Mouse (Mus musculus) stomach, embryonic 14.5 days (tissue): ENCODE results near the gene Srgap1. TPM values are rescaled to one million over a fixed set of nuclear protein-coding genes. Genes with fewer than 3 reads are reported as not detected.

ENCODE experiments used
- ATAC-seq: fragments of 200-750 bp; cut with Nextera tagmentation; 2 replicates; pipeline ENCODE4 v1.8.0; 2017; ENCODE audit warnings: low read depth, moderate TSS enrichment; ENCODE audit not compliant: insufficient number of reproducible peaks, insufficient read depth, low FRiP score
- H3K27ac ChIP-seq: fragments of 300-500 bp; sonication (generic); 2 replicates; pipeline ENCODE4 v1.5.1; 2014; ENCODE audit warnings: mild to moderate bottlenecking, low read length, moderate library complexity, mixed read lengths
- H3K27me3 ChIP-seq: fragments of 300-500 bp; sonication (generic); 2 replicates; pipeline ENCODE4 v1.6.1; 2014; ENCODE audit warnings: low read length, control low read depth, mixed read lengths; ENCODE audit not compliant: control insufficient read depth, insufficient read depth
- H3K36me3 ChIP-seq: fragments of 300-500 bp; sonication (generic); 2 replicates; pipeline ENCODE4 v1.6.1; 2014; ENCODE audit warnings: mild to moderate bottlenecking, control low read depth, low read length, moderate library complexity, mixed read lengths; ENCODE audit not compliant: control insufficient read depth, insufficient read depth
- H3K4me1 ChIP-seq: fragments of 300-500 bp; sonication (generic); 2 replicates; pipeline ENCODE4 v1.6.1; 2014; ENCODE audit warnings: low read length, control low read depth, mixed read lengths; ENCODE audit not compliant: control insufficient read depth, insufficient read depth
- H3K4me2 ChIP-seq: fragments of 300-500 bp; sonication (generic); replicated peaks from 2 replicates; pipeline ENCODE4 v1.6.1; 2014; ENCODE audit warnings: low read depth, low read length, control low read depth
- H3K4me3 ChIP-seq: fragments of 300-500 bp; sonication (generic); 2 replicates; pipeline ENCODE4 v1.5.1; 2014; ENCODE audit warnings: low read depth, low read length, control low read depth
- H3K9ac ChIP-seq: fragments of 300-500 bp; sonication (generic); replicated peaks from 2 replicates; pipeline ENCODE4 v1.6.1; 2014; ENCODE audit warnings: low read depth, mild to moderate bottlenecking, control low read depth, low read length, moderate library complexity, mixed read lengths
- H3K9me3 ChIP-seq: fragments of 300-500 bp; sonication (generic); 2 replicates; pipeline ENCODE4 v1.6.1; 2016; ENCODE audit warnings: low read depth, low read length, control low read depth; ENCODE audit not compliant: control insufficient read depth
- WGBS: fragments of 180-500 bp; shearing (Covaris S2); extraction: QIAGEN DNeasy Blood & Tissue Kit; methylation state at CpG from one replicate; pipeline ENCODE4 v1.1.7; 2014; 5-methylcytosine and 5-hydroxymethylcytosine counted together
- polyA plus RNA-seq: library from polyadenylated mRNA; unstranded; fragments of >200 nt; fragmentation: Nextera tagmentation; extraction: Ambion mirVana; gene quantifications from 2 replicates; pipeline ENCODE4 v1.2.1, GENCODE M21; 2014

The Srgap1 gene
- polyA plus RNA-seq, 1 experiment from 2014 or later: 15.6 TPM

- Histone ChIP-seq H3K4me3 (no peak overlapping the region), H3K4me2 (no peak overlapping the region), H3K9ac (no peak overlapping the region), H3K36me3 (no peaks in the 10 kb centered on the region), H3K4me1 (peaks cover 10% of the 10 kb centered on the region), H3K27ac (no peak overlapping the region), H3K27me3 (no peaks in the 10 kb centered on the region), H3K9me3 (no peaks in the 10 kb centered on the region)
- 51% methylated on average over 4 of the region's 4 CpGs for WGBS
- no peak for ATAC-seq
Observed at GRCm38 (mm10) chr10:121995448-121995847, 51.7 kb downstream of the Srgap1 start.

- Histone ChIP-seq H3K9me3 (no peaks in the 10 kb centered on the region), H3K9ac (no peak overlapping the region), H3K4me3 (no peak overlapping the region), H3K36me3 (no peaks in the 10 kb centered on the region), H3K27me3 (no peaks in the 10 kb centered on the region), H3K4me2 (no peak overlapping the region), H3K27ac (no peak overlapping the region), H3K4me1 (peaks cover 10% of the 10 kb centered on the region)
- no peak for ATAC-seq
- 44% methylated on average over 5 of the region's 5 CpGs for WGBS
Observed at GRCm38 (mm10) chr10:121994660-121995059, 52.5 kb downstream of the Srgap1 start.

GRCm38 (mm10) chr10:121992609-121993008 is 54.5 kb downstream of the Srgap1 start:
- Histone ChIP-seq H3K9me3 (no peaks in the 10 kb centered on the region), H3K4me3 (no peak overlapping the region), H3K27ac (no peak overlapping the region), H3K36me3 (no peaks in the 10 kb centered on the region), H3K4me1 (no peaks in the 10 kb centered on the region), H3K4me2 (no peak overlapping the region), H3K9ac (no peak overlapping the region), H3K27me3 (no peaks in the 10 kb centered on the region)
- no peak for ATAC-seq
- WGBS: 46% methylated on average over 8 of the region's 8 CpGs

GRCm38 (mm10) chr10:121986997-121987396 is 60.1 kb downstream of the Srgap1 start:
- 73% methylated on average over 4 of the region's 4 CpGs for WGBS
- no peaks in the 10 kb centered on the region for H3K36me3 ChIP-seq
- no peak overlapping the region for H3K27ac ChIP-seq
- no peak overlapping the region for H3K4me2 ChIP-seq
- H3K4me1 ChIP-seq: peaks cover 14% of the 10 kb centered on the region; the same call in 1 of the 2 replicates
- H3K9me3 ChIP-seq: no peaks in the 10 kb centered on the region
- no peak overlapping the region for H3K9ac ChIP-seq
- no peaks in the 10 kb centered on the region for H3K27me3 ChIP-seq
- ATAC-seq: no peak
- no peak overlapping the region for H3K4me3 ChIP-seq

- WGBS: 85% methylated on average over 10 of the region's 10 CpGs
- no peak overlapping the region for H3K9ac ChIP-seq
- H3K36me3 ChIP-seq: no peaks in the 10 kb centered on the region
- no peak overlapping the region for H3K27ac ChIP-seq
- no peaks in the 10 kb centered on the region for H3K9me3 ChIP-seq
- peaks cover 14% of the 10 kb centered on the region; the same call in 1 of the 2 replicates for H3K4me1 ChIP-seq
- no peak overlapping the region for H3K4me2 ChIP-seq
- no peak for ATAC-seq
- no peak overlapping the region for H3K4me3 ChIP-seq
- H3K27me3 ChIP-seq: no peaks in the 10 kb centered on the region
Observed at GRCm38 (mm10) chr10:121984887-121985286, 62.2 kb downstream of the Srgap1 start.

GRCm38 (mm10) chr10:121983993-121984610 is 63.0 kb downstream of the Srgap1 start:
- ATAC-seq: no peak
- 46% methylated on average over 10 of the region's 10 CpGs for WGBS
- Histone ChIP-seq H3K9ac (no peak overlapping the region), H3K9me3 (no peaks in the 10 kb centered on the region), H3K4me2 (no peak overlapping the region), H3K4me3 (no peak overlapping the region), H3K4me1 (peaks cover 14% of the 10 kb centered on the region; the same call in 1 of the 2 replicates), H3K27ac (no peak overlapping the region), H3K36me3 (no peaks in the 10 kb centered on the region), H3K27me3 (no peaks in the 10 kb centered on the region)

GRCm38 (mm10) chr10:121975330-121975729 is 71.8 kb downstream of the Srgap1 start:
- Histone ChIP-seq H3K9ac (no peak overlapping the region), H3K36me3 (no peaks in the 10 kb centered on the region), H3K4me2 (no peak overlapping the region), H3K9me3 (no peaks in the 10 kb centered on the region), H3K4me3 (no peak overlapping the region), H3K27me3 (no peaks in the 10 kb centered on the region), H3K4me1 (no peaks in the 10 kb centered on the region), H3K27ac (no peak overlapping the region)
- 80% methylated on average over 6 of the region's 6 CpGs for WGBS
- ATAC-seq: no peak

- H3K4me1 ChIP-seq: no peaks in the 10 kb centered on the region
- no peaks in the 10 kb centered on the region for H3K27me3 ChIP-seq
- H3K4me3 ChIP-seq: no peak overlapping the region
- ATAC-seq: no peak
- H3K9me3 ChIP-seq: no peaks in the 10 kb centered on the region
- no peak overlapping the region for H3K9ac ChIP-seq
- no peak overlapping the region for H3K4me2 ChIP-seq
- H3K27ac ChIP-seq: no peak overlapping the region
- no peaks in the 10 kb centered on the region for H3K36me3 ChIP-seq
- WGBS: 71% methylated on average over 4 of the region's 4 CpGs
Observed at GRCm38 (mm10) chr10:121974591-121974990, 72.5 kb downstream of the Srgap1 start.

- Histone ChIP-seq H3K4me3 (no peak overlapping the region), H3K27ac (no peak overlapping the region), H3K27me3 (no peaks in the 10 kb centered on the region), H3K36me3 (no peaks in the 10 kb centered on the region), H3K4me1 (peaks cover 9% of the 10 kb centered on the region; the same call in 1 of the 2 replicates), H3K4me2 (no peak overlapping the region), H3K9me3 (no peaks in the 10 kb centered on the region), H3K9ac (no peak overlapping the region)
- 90% methylated on average over 7 of the region's 7 CpGs for WGBS
- ATAC-seq: no peak
Observed at GRCm38 (mm10) chr10:121973281-121973680, 73.8 kb downstream of the Srgap1 start.
